Mouse (Mus musculus) CD8-positive naive resting alpha-beta T cell, adult 2 months (primary cell): ENCODE measurements around the gene Apol8.
A peak's percentile ranks its signal among the peaks of the same experiment; 100 is the strongest.
"Not testable (repeated sequence)": the region's sequence is repeated elsewhere in the genome, so short reads cannot be mapped to it uniquely, and the experiment has no call there.

Source experiments
- DNase-seq, 2 experiments: peaks; one replicate each; pipeline ENCODE4 v3.0.0; 2022; ENCODE audit warnings: low read depth in 2 of 2, low spot score in 2 of 2

The Apol8 gene

DNA sequence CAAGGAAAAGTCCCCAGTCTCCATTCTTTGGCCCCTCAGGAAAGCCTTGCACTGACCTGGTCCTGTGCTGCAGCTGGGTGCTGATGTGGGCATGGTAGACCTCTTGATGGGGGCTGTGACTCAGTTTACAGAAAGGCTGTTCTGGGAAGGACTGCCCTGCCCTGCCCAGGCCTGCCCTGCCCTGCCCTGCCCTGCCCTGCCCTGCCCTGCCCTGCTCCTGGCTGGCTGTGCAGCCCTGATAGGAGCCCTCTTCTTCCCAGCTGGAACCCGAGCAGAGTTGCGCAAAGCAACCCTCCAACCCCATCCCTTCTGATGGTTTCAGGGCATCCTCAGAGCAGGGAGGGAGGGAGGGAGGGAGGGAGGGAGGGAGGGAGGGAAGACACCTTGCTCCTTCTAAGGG, 1.7 kb downstream of the Apol8 start:
- no peak for DNase-seq

DNA sequence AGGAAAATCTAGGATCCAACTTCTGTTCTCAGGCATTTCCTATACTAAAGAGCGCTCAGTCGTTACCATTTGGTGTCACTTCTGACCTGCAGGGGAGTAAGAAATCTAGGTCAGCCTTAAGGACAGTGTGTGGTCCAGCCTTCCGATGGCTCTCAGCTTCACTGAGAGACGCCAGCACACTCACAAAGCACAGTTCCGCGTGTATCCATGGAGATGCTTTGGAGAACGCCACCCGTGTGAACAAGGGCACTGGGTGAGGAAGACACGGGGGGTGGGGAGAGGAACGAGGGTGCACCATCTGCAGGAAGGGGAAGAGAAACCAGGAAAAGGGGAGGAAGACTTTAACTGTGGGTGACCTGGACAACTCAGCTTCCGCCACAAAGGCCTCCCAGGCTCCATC, 4.4 kb downstream of the Apol8 start:
- DNase-seq, result no peak

DNA sequence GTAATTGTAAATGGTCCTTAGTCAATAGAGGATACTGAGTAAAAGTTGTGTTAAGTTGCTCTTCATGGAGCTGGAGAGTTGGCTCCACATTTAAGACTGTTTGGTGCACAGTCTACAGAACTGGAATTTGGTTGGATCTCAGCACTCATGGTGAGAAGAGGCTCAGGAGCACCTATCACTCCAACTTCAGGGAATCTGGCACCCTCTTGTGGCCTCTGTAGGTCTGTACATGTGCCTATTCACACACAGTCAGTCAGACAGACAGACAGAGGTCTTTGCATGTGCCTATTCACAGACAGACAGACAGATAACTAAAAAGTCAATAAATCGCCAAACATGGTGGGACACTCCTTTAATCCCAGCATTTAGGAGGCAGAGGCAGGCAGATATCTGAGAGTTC, 6.3 kb downstream of the Apol8 start:
- DNase-seq, result peak; percentile 53 to 68

DNA sequence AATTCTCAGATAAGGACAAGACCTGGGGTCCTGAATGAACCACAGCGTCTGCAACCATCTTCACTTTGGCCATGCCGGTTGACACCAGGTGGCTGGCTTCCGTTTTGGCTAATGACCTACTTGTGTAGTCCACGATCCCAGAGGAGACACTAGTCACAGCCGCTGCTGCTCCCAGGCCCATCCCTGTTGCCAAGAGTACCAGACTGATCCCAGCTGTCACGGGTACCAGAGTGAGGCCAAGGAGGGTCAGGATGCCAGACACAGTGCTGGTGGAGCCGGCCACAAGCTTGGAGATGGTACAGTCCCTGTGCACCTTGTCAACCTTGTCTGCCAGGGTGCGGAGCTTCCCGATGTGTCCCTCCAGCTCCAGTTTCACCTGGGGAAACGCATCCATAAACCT, 7.1 kb downstream of the Apol8 start:
- no peak for DNase-seq

- DNase-seq, result no peak
Measured at GRCm38 (mm10) chr15:77748414-77748813, 8.4 kb downstream of the Apol8 start.

- DNase-seq, result no peak
Measured at GRCm38 (mm10) chr15:77746326-77746725, 10.5 kb downstream of the Apol8 start.

DNA sequence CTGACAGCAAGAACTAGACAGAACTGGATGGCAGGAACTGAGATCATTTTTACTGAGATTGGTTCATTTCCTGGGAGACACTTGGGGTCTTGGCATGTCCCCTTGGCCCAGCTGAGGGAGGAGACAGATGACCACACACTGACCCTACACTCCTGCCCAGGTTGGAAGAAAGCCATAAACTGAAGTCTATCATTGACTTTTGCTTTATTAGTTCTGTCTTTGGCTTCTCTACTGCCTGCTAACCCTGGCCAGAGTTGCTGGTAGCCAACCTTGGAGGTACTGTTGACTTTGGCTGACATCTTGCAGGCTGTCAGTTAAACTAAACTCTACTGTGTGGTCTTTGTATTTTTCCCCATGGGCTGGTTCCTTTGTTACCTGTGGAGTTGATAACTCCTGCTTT, 11.7 kb downstream of the Apol8 start:
- no peak for DNase-seq

DNA sequence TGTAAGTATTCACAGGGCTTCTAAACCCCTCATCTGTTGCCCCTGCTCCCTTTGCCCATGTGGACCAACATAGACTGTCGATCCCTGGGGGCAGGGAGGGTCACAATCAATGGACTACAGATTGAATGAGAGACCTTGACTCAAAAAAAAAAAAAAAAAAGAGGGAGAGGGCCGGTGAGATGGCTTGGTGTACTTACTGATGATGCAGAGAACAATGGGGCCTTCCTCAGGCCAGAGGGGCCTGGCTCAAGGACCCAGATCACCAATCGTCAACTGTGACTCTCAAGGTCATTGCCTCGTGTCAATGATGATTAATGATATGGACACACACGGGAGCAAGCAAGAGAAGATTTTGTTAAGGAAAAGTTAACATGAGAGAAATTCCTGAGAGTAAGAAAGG, 12.2 kb downstream of the Apol8 start:
- DNase-seq, result no peak

DNA sequence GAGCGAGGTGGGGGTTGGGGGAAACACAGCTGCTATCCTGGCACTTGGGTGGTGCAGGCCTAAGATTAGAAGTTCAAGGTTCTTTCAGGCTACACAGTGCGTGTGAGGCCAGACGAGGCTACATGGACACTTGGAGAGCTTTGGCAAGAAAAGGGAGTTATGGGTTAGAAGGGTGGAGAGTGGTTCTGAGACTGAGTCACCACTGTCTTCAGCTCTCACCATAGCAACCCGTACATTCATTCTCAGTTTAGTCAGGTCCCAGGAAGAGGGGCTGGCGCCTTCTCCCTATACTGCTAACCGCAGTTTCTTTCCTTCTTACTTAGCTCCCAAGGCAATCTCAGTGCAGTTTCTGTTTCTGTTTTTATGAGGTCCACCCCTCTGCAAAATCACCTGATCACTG, 15.2 kb downstream of the Apol8 start:
- DNase-seq, result not testable (repeated sequence)

GRCm38 (mm10) chr15:77740511-77741297, 16.1 kb downstream of the Apol8 start:
- no peak for DNase-seq

- DNase-seq, result not testable (repeated sequence)
Measured at GRCm38 (mm10) chr15:77733903-77734302, 22.9 kb downstream of the Apol8 start.

- peak; percentile 63 to 65 for DNase-seq
Measured at GRCm38 (mm10) chr15:77733380-77733779, 23.4 kb downstream of the Apol8 start.

DNA sequence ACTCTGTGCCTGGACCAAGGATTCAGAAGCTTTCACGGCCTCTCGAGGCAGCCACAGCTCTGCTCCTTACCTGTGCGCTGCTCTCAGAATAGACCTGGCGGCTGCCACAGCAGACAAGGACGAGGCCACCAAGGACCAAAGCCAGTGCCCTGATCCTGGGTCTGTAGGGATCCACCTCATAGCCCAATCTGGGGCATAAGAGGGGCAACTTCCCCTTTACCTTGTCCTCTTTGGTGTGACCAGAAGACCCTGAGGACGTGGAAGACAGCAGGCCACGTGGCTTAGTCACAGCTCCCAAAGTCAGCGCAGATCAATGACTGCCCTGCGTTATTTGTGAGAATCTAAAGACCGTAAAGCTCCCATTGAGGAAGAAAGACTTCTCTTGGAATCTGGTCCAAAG, 24.0 kb downstream of the Apol8 start:
- not testable (repeated sequence) for DNase-seq

- DNase-seq, result no peak
Measured at GRCm38 (mm10) chr15:77731605-77732004, 25.2 kb downstream of the Apol8 start.

DNA sequence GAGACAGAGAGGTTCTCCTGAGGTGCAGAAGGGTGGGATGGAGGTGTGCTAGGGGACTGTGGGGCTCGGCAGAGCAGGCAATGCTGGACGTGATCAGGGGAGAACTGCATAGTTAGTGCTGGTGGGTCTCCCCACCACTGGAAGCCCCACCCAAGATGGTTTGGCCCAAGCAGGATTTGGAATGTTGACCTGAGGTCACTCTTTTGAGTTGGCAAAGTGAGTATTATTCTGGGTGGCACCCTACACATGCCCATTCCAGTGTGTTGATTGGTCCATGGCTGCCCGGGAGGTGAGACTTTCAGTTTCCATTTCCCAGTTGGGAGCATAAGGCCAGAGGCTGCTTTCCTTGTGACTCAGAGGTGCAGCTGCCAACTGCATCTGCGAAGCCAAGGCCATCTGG, 28.1 kb downstream of the Apol8 start, which contains the start of gene Apol9b:
TSS of gene Apol9b (plus strand) at position 301 of the 400 bp plus-strand sequence.
- DNase-seq, result not testable (repeated sequence)

- DNase-seq, result not testable (repeated sequence)
Measured at GRCm38 (mm10) chr15:77727745-77728144, 29.1 kb downstream of the Apol8 start.

DNA sequence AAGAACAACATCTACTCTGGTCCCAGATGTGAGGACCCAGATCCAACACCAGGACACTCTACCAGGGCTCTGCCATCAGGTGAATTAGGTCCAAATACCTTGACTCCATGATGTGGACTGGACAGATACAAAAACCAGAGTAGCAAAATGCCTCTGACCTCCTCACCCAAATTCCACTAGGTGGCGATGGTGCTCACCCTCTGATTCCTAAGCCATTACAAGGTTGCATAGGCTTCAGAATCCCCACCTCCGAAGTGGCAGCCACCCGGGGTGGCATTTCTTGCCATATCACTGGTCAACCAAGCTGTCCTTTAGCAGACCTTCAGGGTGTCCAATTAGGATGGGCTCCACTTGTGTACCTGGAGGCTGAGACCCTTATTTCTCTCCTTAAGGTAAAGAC, 29.7 kb downstream of the Apol8 start:
- DNase-seq, result not testable (repeated sequence)

- not testable (repeated sequence) for DNase-seq
Measured at GRCm38 (mm10) chr15:77725393-77726020, 31.3 kb downstream of the Apol8 start.

DNA sequence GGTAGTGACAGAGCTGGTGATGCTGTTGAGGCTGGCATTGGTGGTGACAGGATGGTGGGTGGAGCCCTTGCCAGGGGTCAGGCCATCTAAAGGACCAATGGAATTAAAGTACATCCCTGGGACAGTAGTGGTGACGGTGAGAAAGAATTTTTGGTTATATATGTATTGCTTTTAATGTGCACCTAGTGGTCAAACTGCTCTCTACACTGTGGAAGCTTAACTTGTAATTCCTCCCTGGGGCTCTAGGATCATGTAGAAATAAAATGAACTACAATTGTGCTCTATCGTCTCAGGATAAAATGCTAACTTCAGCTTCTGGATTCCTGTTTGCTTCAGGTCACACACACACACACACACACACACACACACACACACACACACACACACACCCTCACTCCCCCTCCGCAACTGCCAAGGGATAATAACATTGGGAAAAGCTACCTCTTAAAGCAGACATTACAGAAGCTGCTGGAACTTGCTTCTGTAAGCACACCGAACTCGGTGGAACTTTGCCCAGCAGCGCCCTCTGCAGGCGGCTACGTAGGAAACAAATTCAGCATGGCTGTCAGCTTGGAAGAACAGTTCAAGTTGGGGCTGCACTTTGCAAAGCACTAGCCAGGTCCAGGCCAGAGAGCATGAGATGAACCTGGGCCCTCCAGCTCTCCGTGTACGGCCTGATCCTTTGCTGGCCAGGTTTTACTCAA, 32.4 kb downstream of the Apol8 start:
- not testable (repeated sequence) for DNase-seq

DNA sequence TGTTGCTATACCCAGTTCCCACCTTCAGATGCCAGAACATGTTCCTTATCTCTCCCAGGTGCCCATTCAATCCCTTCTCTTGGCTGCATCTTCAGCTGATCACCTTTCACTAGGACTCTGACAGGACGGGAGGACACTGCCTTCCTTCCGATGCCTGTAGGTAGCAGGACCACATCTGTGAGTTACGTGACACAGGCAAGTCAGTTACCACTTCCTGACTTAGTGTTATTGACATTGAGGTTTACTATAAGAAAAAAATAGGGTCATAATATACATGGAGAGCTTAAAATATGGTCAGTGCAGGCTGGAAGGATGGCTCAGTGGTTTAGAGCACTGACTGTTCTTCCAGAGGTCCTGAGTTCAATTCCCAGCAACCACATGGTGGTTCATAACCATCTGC, 35.3 kb downstream of the Apol8 start:
- DNase-seq, result not testable (repeated sequence)

- not testable (repeated sequence) for DNase-seq
Measured at GRCm38 (mm10) chr15:77718240-77718639, 38.6 kb downstream of the Apol8 start.

GRCm38 (mm10) chr15:77708936-77709335, 47.9 kb downstream of the Apol8 start:
- DNase-seq, result not testable (repeated sequence)
